Mouse (Mus musculus): ENCODE data around the gene Mia. TPM values are rescaled to one million over a fixed set of nuclear protein-coding genes. Genes with fewer than 3 reads are reported as not detected.

Gene Mia
- 1.1 and 5.0 TPM in 2 replicates for polyA plus RNA-seq (2016; fragmentation: Nextera tagmentation; extraction: Ambion mirVana)

- H3K4me3 ChIP-seq: no peak within 1 kb of the TSS
- no peaks in the 10 kb centered on the region for H3K9me3 ChIP-seq (replicated peaks)
- peaks cover 11% of the 10 kb centered on the region; the same call in 1 of the 2 replicates for H3K4me1 ChIP-seq
- H3K27me3 ChIP-seq (ENCODE audit: low read depth, poor library complexity, severe bottlenecking): no peaks in the 10 kb centered on the region
- H3K27ac ChIP-seq: no peak within 1 kb of the TSS
- H3K36me3 ChIP-seq: peaks cover 33% of the 10 kb centered on the region
- 73% methylated on average over 14 of the region's 14 CpGs for WGBS
- DNase-seq (ENCODE audit: low spot score): no peak
Measured at GRCm38 (mm10) chr7:27180837-27181695, at the start of gene Mia, which contains the start of gene Gm21983. Mia (minus strand) TSS chr7:27181157. Gm21983 (minus strand) TSS chr7:27181086.

GRCm38 (mm10) chr7:27228865-27229264, 47.9 kb upstream of the Mia start:
- Histone ChIP-seq H3K27ac (peak overlapping the region; percentile 92), H3K4me3 (peak overlapping the region; percentile 88), H3K36me3 (no peaks in the 10 kb centered on the region), H3K27me3 (ENCODE audit: low read depth, poor library complexity, severe bottlenecking) (no peaks in the 10 kb centered on the region), H3K9me3 (replicated peaks) (no peaks in the 10 kb centered on the region), H3K4me1 (peaks cover 48% of the 10 kb centered on the region)
- DNase-seq (ENCODE audit: low spot score): no peak
- 15% methylated on average over 6 of the region's 6 CpGs for WGBS

- DNase-seq (ENCODE audit: low spot score): peak; percentile 98
- Histone ChIP-seq H3K4me3 (peak within 1 kb of the TSS; percentile 88), H3K27me3 (ENCODE audit: low read depth, poor library complexity, severe bottlenecking) (no peaks in the 10 kb centered on the region), H3K27ac (peak within 1 kb of the TSS; percentile 92), H3K9me3 (replicated peaks) (no peaks in the 10 kb centered on the region), H3K4me1 (peaks cover 43% of the 10 kb centered on the region), H3K36me3 (no peaks in the 10 kb centered on the region)
- under 1% methylated on average over 49 of the region's 49 CpGs for WGBS
Measured at GRCm38 (mm10) chr7:27228281-27228821, 47.4 kb upstream of the Mia start, which contains the start of gene Itpkc. Itpkc (minus strand) TSS chr7:27228661.

GRCm38 (mm10) chr7:27227676-27228075, 46.7 kb upstream of the Mia start:
- Histone ChIP-seq H3K27ac (peak overlapping the region; percentile 92), H3K9me3 (replicated peaks) (no peaks in the 10 kb centered on the region), H3K4me1 (peaks cover 41% of the 10 kb centered on the region), H3K4me3 (peak overlapping the region; percentile 88), H3K36me3 (peaks cover 7% of the 10 kb centered on the region), H3K27me3 (ENCODE audit: low read depth, poor library complexity, severe bottlenecking) (no peaks in the 10 kb centered on the region)
- no peak for DNase-seq (ENCODE audit: low spot score)
- 7% methylated on average over 10 of the region's 10 CpGs for WGBS

GRCm38 (mm10) chr7:27227276-27227675, 46.3 kb upstream of the Mia start:
- 0 out of 2 replicates have a peak overlapping the region, but pooled peaks have one; percentile 14 for H3K27ac ChIP-seq
- no peaks in the 10 kb centered on the region for H3K27me3 ChIP-seq (ENCODE audit: low read depth, poor library complexity, severe bottlenecking)
- 35% methylated on average over 9 of the region's 9 CpGs for WGBS
- H3K4me1 ChIP-seq: peaks cover 41% of the 10 kb centered on the region
- H3K36me3 ChIP-seq: peaks cover 11% of the 10 kb centered on the region
- peak overlapping the region; percentile 88 for H3K4me3 ChIP-seq
- DNase-seq (ENCODE audit: low spot score): no peak
- H3K9me3 ChIP-seq (replicated peaks): no peaks in the 10 kb centered on the region

GRCm38 (mm10) chr7:27224877-27225575, 44.1 kb upstream of the Mia start:
- H3K4me1 ChIP-seq: peaks cover 41% of the 10 kb centered on the region
- 0 out of 2 replicates have a peak overlapping the region, but pooled peaks have one; percentile 13 for H3K4me3 ChIP-seq
- DNase-seq (ENCODE audit: low spot score): no peak
- 81% methylated on average over 11 of the region's 11 CpGs for WGBS
- H3K36me3 ChIP-seq: peaks cover 17% of the 10 kb centered on the region
- H3K9me3 ChIP-seq (replicated peaks): no peaks in the 10 kb centered on the region
- no peaks in the 10 kb centered on the region for H3K27me3 ChIP-seq (ENCODE audit: low read depth, poor library complexity, severe bottlenecking)
- H3K27ac ChIP-seq: no peak overlapping the region

- Histone ChIP-seq H3K4me3 (no peak overlapping the region), H3K27ac (no peak overlapping the region), H3K27me3 (ENCODE audit: low read depth, poor library complexity, severe bottlenecking) (no peaks in the 10 kb centered on the region), H3K9me3 (replicated peaks) (no peaks in the 10 kb centered on the region), H3K36me3 (peaks cover 38% of the 10 kb centered on the region), H3K4me1 (peaks cover 37% of the 10 kb centered on the region)
- no peak for DNase-seq (ENCODE audit: low spot score)
- WGBS: 83% methylated on average over 1 of the region's 1 CpGs
Measured at GRCm38 (mm10) chr7:27222538-27222937, 41.6 kb upstream of the Mia start.

GRCm38 (mm10) chr7:27221939-27222338, 41.0 kb upstream of the Mia start:
- no peak overlapping the region for H3K4me3 ChIP-seq
- H3K4me1 ChIP-seq: peaks cover 31% of the 10 kb centered on the region
- no peaks in the 10 kb centered on the region for H3K9me3 ChIP-seq (replicated peaks)
- no peak for DNase-seq (ENCODE audit: low spot score)
- peaks cover 43% of the 10 kb centered on the region for H3K36me3 ChIP-seq
- WGBS: 81% methylated on average over 6 of the region's 6 CpGs
- no peaks in the 10 kb centered on the region for H3K27me3 ChIP-seq (ENCODE audit: low read depth, poor library complexity, severe bottlenecking)
- no peak overlapping the region for H3K27ac ChIP-seq

- Histone ChIP-seq H3K27me3 (ENCODE audit: low read depth, poor library complexity, severe bottlenecking) (no peaks in the 10 kb centered on the region), H3K9me3 (replicated peaks) (no peaks in the 10 kb centered on the region), H3K36me3 (peaks cover 60% of the 10 kb centered on the region), H3K4me3 (no peak overlapping the region), H3K27ac (no peak overlapping the region), H3K4me1 (peaks cover 11% of the 10 kb centered on the region)
- DNase-seq (ENCODE audit: low spot score): no peak
- 76% methylated on average over 11 of the region's 11 CpGs for WGBS
Measured at GRCm38 (mm10) chr7:27219937-27220336, 39.0 kb upstream of the Mia start.

- peaks cover 70% of the 10 kb centered on the region for H3K36me3 ChIP-seq
- H3K27me3 ChIP-seq (ENCODE audit: low read depth, poor library complexity, severe bottlenecking): no peaks in the 10 kb centered on the region
- WGBS: 83% methylated on average over 7 of the region's 7 CpGs
- no peaks in the 10 kb centered on the region for H3K9me3 ChIP-seq (replicated peaks)
- H3K4me3 ChIP-seq: no peak overlapping the region
- no peaks in the 10 kb centered on the region for H3K4me1 ChIP-seq
- no peak overlapping the region for H3K27ac ChIP-seq
- DNase-seq (ENCODE audit: low spot score): no peak
Measured at GRCm38 (mm10) chr7:27218586-27218985, 37.6 kb upstream of the Mia start.

GRCm38 (mm10) chr7:27212626-27213025, 31.7 kb upstream of the Mia start:
- Histone ChIP-seq H3K27ac (no peak overlapping the region), H3K36me3 (peaks cover 91% of the 10 kb centered on the region), H3K4me1 (no peaks in the 10 kb centered on the region), H3K27me3 (ENCODE audit: low read depth, poor library complexity, severe bottlenecking) (no peaks in the 10 kb centered on the region), H3K4me3 (no peak overlapping the region), H3K9me3 (replicated peaks) (no peaks in the 10 kb centered on the region)
- 96% methylated on average over 2 of the region's 2 CpGs for WGBS
- DNase-seq (ENCODE audit: low spot score): no peak

GRCm38 (mm10) chr7:27203730-27204449, 22.9 kb upstream of the Mia start:
- no peaks in the 10 kb centered on the region for H3K27me3 ChIP-seq (ENCODE audit: low read depth, poor library complexity, severe bottlenecking)
- no peaks in the 10 kb centered on the region for H3K4me1 ChIP-seq
- 96% methylated on average over 8 of the region's 8 CpGs for WGBS
- H3K27ac ChIP-seq: no peak overlapping the region
- no peak for DNase-seq (ENCODE audit: low spot score)
- H3K9me3 ChIP-seq (replicated peaks): no peaks in the 10 kb centered on the region
- no peak overlapping the region for H3K4me3 ChIP-seq
- H3K36me3 ChIP-seq: peaks cover 79% of the 10 kb centered on the region
